Mouse (Mus musculus): ENCODE results near the gene Zfp526.

DNA sequence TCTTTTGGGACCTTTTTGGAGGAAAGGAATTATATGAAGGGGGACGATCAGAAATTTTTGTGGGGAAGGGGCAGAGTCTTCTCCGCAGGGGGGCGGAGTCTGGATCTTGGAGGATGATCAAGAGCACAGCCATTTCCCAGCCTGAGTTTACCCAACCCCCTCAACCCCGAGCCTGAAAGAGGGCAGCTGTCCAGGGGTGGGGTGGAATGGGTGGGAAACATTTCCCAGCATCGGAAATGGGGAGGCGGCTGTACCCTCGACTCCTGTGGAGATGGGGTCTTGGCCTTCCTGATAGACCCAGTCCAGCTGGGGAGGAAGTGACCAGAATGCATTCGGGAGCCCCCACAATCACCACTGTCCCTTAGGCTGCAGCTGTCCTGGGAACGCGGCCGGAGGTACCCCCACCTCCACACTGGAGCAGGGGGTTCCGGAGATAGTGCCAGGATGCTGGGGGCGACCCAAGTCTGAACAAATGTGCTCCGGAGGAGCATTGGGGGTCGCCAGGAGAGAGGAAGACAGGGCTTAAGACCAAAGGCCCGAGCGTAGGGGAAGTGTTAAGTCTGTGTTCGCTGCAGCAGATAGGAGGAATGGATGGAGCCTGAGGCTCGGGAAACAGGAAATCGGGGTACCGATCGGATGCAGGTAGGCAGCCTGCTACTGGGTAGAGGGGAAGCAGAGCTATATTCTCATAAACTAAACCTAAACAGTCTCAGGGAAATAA is 30.0 kb downstream of the Zfp526 start:
- TF ChIP-seq POLR2A (IDR thresholded peaks at IDR 0.05; ENCODE audit: insufficient read depth, low read depth, low read length) (no peak; the same call in none of the 2 replicates), CTCF (IDR thresholded peaks at IDR 0.05) (no peak), EP300 (IDR thresholded peaks at IDR 0.05; ENCODE audit: insufficient read depth, low read depth, low read length) (0 out of 2 replicates have a peak, but pooled peaks have one; percentile 15)

All from heart, adult 2 months (tissue).